Mouse (Mus musculus): ENCODE data around the gene Plk5. TPM values are rescaled to one million over a fixed set of nuclear protein-coding genes. Genes with fewer than 3 reads are reported as not detected.
A peak's percentile ranks its signal among the peaks of the same experiment; 100 is the strongest.

The Plk5 gene
- polyA plus RNA-seq, 1 experiment from 2014 or later, result 0.07 TPM

GRCm38 (mm10) chr10:80320340-80320760 lies 35.9 kb upstream of the Plk5 start, which contains the start of gene 2310011J03Rik:
2310011J03Rik (minus strand) TSS chr10:80320537.
- under 1% methylated on average over 34 of the region's 34 CpGs for WGBS

GRCm38 (mm10) chr10:80321014-80321669 lies 35.1 kb upstream of the Plk5 start:
- Histone ChIP-seq H3K27me3 (ENCODE audit: control insufficient read depth, insufficient read depth, low read length) (peaks cover 8% of the 10 kb centered on the region), H3K27ac (ENCODE audit: low read length) (no peak overlapping the region), H3K36me3 (ENCODE audit: control insufficient read depth, insufficient read depth) (no peaks in the 10 kb centered on the region), H3K9ac (ENCODE audit: low read length) (no peak overlapping the region), H3K4me1 (ENCODE audit: control insufficient read depth, insufficient read depth, low read length) (peaks cover 37% of the 10 kb centered on the region), H3K4me2 (ENCODE audit: low read depth, low read length) (no peak overlapping the region), H3K9me3 (replicated peaks; ENCODE audit: control insufficient read depth, low read length) (no peaks in the 10 kb centered on the region), H3K4me3 (ENCODE audit: low read length) (no peak overlapping the region)
- no peak for ATAC-seq (replicated peaks; ENCODE audit: extremely low read depth, insufficient read depth, low FRiP score)
- WGBS, result 77% methylated on average over 6 of the region's 6 CpGs

More at GRCm38 (mm10) chr10:80320340-80320760, 35.9 kb upstream of the Plk5 start, which contains the start of gene 2310011J03Rik:
- Histone ChIP-seq H3K4me2 (ENCODE audit: low read depth, low read length) (peak within 1 kb of the TSS; percentile 93), H3K36me3 (ENCODE audit: control insufficient read depth, insufficient read depth) (no peaks in the 10 kb centered on the region), H3K4me1 (ENCODE audit: control insufficient read depth, insufficient read depth, low read length) (peaks cover 42% of the 10 kb centered on the region), H3K4me3 (ENCODE audit: low read length) (peak within 1 kb of the TSS; percentile 93), H3K27me3 (ENCODE audit: control insufficient read depth, insufficient read depth, low read length) (peaks cover 16% of the 10 kb centered on the region), H3K9me3 (replicated peaks; ENCODE audit: control insufficient read depth, low read length) (no peaks in the 10 kb centered on the region), H3K27ac (ENCODE audit: low read length) (peak within 1 kb of the TSS; percentile 72), H3K9ac (ENCODE audit: low read length) (peak within 1 kb of the TSS; percentile 94)
- ATAC-seq (replicated peaks; ENCODE audit: extremely low read depth, insufficient read depth, low FRiP score), result peak; percentile 58

GRCm38 (mm10) chr10:80321670-80322581 lies 34.3 kb upstream of the Plk5 start:
- Histone ChIP-seq H3K4me1 (ENCODE audit: control insufficient read depth, insufficient read depth, low read length) (peaks cover 29% of the 10 kb centered on the region), H3K9me3 (replicated peaks; ENCODE audit: control insufficient read depth, low read length) (no peaks in the 10 kb centered on the region), H3K27ac (ENCODE audit: low read length) (no peak overlapping the region), H3K27me3 (ENCODE audit: control insufficient read depth, insufficient read depth, low read length) (peaks cover 7% of the 10 kb centered on the region), H3K4me3 (ENCODE audit: low read length) (no peak overlapping the region), H3K4me2 (ENCODE audit: low read depth, low read length) (peak overlapping the region; percentile 98), H3K9ac (ENCODE audit: low read length) (no peak overlapping the region), H3K36me3 (ENCODE audit: control insufficient read depth, insufficient read depth) (no peaks in the 10 kb centered on the region)
- WGBS, result 88% methylated on average over 21 of the region's 21 CpGs
- ATAC-seq (replicated peaks; ENCODE audit: extremely low read depth, insufficient read depth, low FRiP score), result no peak

- ATAC-seq (replicated peaks; ENCODE audit: extremely low read depth, insufficient read depth, low FRiP score), result no peak
- Histone ChIP-seq H3K36me3 (ENCODE audit: control insufficient read depth, insufficient read depth) (no peaks in the 10 kb centered on the region), H3K9me3 (replicated peaks; ENCODE audit: control insufficient read depth, low read length) (no peaks in the 10 kb centered on the region), H3K9ac (ENCODE audit: low read length) (peak overlapping the region; percentile 78), H3K4me3 (ENCODE audit: low read length) (peak overlapping the region; percentile 71), H3K27me3 (ENCODE audit: control insufficient read depth, insufficient read depth, low read length) (peaks cover 4% of the 10 kb centered on the region; the same call in 1 of the 2 replicates), H3K4me2 (ENCODE audit: low read depth, low read length) (peak overlapping the region; percentile 98), H3K4me1 (ENCODE audit: control insufficient read depth, insufficient read depth, low read length) (peaks cover 25% of the 10 kb centered on the region), H3K27ac (ENCODE audit: low read length) (no peak overlapping the region)
- 7% methylated on average over 28 of the region's 28 CpGs for WGBS
These were observed 33.4 kb upstream of the Plk5 start for GRCm38 (mm10) chr10:80322811-80323211.

GRCm38 (mm10) chr10:80323261-80324119 lies 32.8 kb upstream of the Plk5 start:
- Histone ChIP-seq H3K4me3 (ENCODE audit: low read length) (peak overlapping the region; percentile 71), H3K9ac (ENCODE audit: low read length) (peak overlapping the region; percentile 78), H3K27ac (ENCODE audit: low read length) (no peak overlapping the region), H3K36me3 (ENCODE audit: control insufficient read depth, insufficient read depth) (no peaks in the 10 kb centered on the region), H3K9me3 (replicated peaks; ENCODE audit: control insufficient read depth, low read length) (no peaks in the 10 kb centered on the region), H3K4me2 (ENCODE audit: low read depth, low read length) (peak overlapping the region; percentile 98), H3K4me1 (ENCODE audit: control insufficient read depth, insufficient read depth, low read length) (peaks cover 25% of the 10 kb centered on the region), H3K27me3 (ENCODE audit: control insufficient read depth, insufficient read depth, low read length) (no peaks in the 10 kb centered on the region; the same call in 1 of the 2 replicates)
- under 1% methylated on average over 44 of the region's 46 CpGs for WGBS
- ATAC-seq (replicated peaks; ENCODE audit: extremely low read depth, insufficient read depth, low FRiP score), result peak; percentile 29

GRCm38 (mm10) chr10:80324120-80325037 lies 31.9 kb upstream of the Plk5 start:
- Histone ChIP-seq H3K4me2 (ENCODE audit: low read depth, low read length) (peak overlapping the region; percentile 98), H3K9me3 (replicated peaks; ENCODE audit: control insufficient read depth, low read length) (no peaks in the 10 kb centered on the region), H3K36me3 (ENCODE audit: control insufficient read depth, insufficient read depth) (no peaks in the 10 kb centered on the region), H3K9ac (ENCODE audit: low read length) (no peak overlapping the region), H3K27me3 (ENCODE audit: control insufficient read depth, insufficient read depth, low read length) (no peaks in the 10 kb centered on the region; the same call in 1 of the 2 replicates), H3K27ac (ENCODE audit: low read length) (no peak overlapping the region), H3K4me1 (ENCODE audit: control insufficient read depth, insufficient read depth, low read length) (peaks cover 24% of the 10 kb centered on the region), H3K4me3 (ENCODE audit: low read length) (no peak overlapping the region; the same call in 1 of the 2 replicates)
- ATAC-seq (replicated peaks; ENCODE audit: extremely low read depth, insufficient read depth, low FRiP score), result no peak
- 77% methylated on average over 17 of the region's 17 CpGs for WGBS

- H3K4me3 ChIP-seq (ENCODE audit: low read length), result no peak overlapping the region
- H3K27me3 ChIP-seq (ENCODE audit: control insufficient read depth, insufficient read depth, low read length), result no peaks in the 10 kb centered on the region; the same call in 1 of the 2 replicates
- no peak overlapping the region for H3K27ac ChIP-seq (ENCODE audit: low read length)
- ATAC-seq (replicated peaks; ENCODE audit: extremely low read depth, insufficient read depth, low FRiP score), result no peak
- peaks cover 23% of the 10 kb centered on the region for H3K4me1 ChIP-seq (ENCODE audit: control insufficient read depth, insufficient read depth, low read length)
- H3K4me2 ChIP-seq (ENCODE audit: low read depth, low read length), result no peak overlapping the region
- no peak overlapping the region for H3K9ac ChIP-seq (ENCODE audit: low read length)
- no peaks in the 10 kb centered on the region for H3K36me3 ChIP-seq (ENCODE audit: control insufficient read depth, insufficient read depth)
- 80% methylated on average over 21 of the region's 21 CpGs for WGBS
- H3K9me3 ChIP-seq (replicated peaks; ENCODE audit: control insufficient read depth, low read length), result no peaks in the 10 kb centered on the region
These were observed 31.2 kb upstream of the Plk5 start for GRCm38 (mm10) chr10:80325045-80325444.

All from heart, embryonic 16.5 days (tissue).